Comparison of ENCODE assay signal across 14 mouse cellular contexts in the genomic region with DNA sequence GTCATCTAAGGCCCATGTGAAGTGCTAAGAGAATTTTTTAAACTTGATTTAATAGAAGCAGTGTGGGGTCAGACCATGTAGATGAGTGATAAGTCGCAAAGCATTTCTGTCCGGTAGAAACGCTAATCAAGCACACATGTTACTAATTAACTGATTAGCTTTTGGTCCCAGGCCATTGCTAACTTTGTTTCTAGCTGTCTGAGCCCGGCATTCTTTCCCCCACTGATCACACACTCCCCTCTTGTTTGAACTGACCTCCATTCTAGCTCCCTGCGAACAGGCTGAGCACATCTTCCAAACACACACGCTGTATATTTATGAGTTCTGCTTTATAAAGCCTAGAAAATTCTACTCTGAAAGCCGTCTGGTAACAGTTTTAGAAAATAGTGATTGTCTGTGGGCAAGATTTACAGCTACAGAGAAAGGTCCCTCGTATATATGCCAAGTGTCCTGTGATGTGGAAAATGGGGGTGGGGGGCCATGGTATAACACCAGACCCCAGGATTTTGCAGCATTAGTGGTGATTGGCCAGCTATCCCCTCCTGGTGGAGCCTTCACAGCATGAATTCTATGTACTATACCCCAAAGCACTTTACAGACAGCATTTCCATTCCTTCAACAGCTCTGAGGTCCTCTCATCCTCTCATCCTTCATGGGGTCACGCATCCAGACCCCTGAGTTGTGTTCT.
DNase-seq lines count a peak whose midpoint lies in the region; ATAC-seq lines count a peak whose summit lies in the region.
"Had no signal": no experiment of that assay in that cellular context is flagged by ENCODE, and none has a peak within 500 bp of the region (broad histone marks: within the 10 kb centered on the region; RNA-seq: fewer than 3 reads in every experiment).

No protein-coding gene starts in this region.

- no peaks in the 10 kb centered on the region for H3K9me3 ChIP-seq in heart, embryonic 11.5 days (replicated peaks; ENCODE audit: control insufficient read depth, low read length)
- no peaks in the 10 kb centered on the region for H3K9me3 ChIP-seq in midbrain, embryonic 12.5 days
- H3K9me3 ChIP-seq in midbrain, embryonic 13.5 days = no peaks in the 10 kb centered on the region
- no peaks in the 10 kb centered on the region for H3K9me3 ChIP-seq in kidney, embryonic 14.5 days (ENCODE audit: control insufficient read depth, low read length)
- H3K9me3 ChIP-seq: heart, embryonic 15.5 days; limb, embryonic 13.5 days had no signal

- H3K27me3 ChIP-seq in heart, embryonic 11.5 days (ENCODE audit: control insufficient read depth, insufficient read depth, low read length) = no peaks in the 10 kb centered on the region
- no peaks in the 10 kb centered on the region for H3K27me3 ChIP-seq in midbrain, embryonic 12.5 days
- no peaks in the 10 kb centered on the region; the same call in 1 of the 2 replicates for H3K27me3 ChIP-seq in midbrain, embryonic 13.5 days
- no peaks in the 10 kb centered on the region for H3K27me3 ChIP-seq in kidney, embryonic 14.5 days (ENCODE audit: control insufficient read depth, insufficient read depth, low read length)
- H3K27me3 ChIP-seq: heart, embryonic 15.5 days; limb, embryonic 13.5 days had no signal

- no peak overlapping the region for H3K9ac ChIP-seq in heart, embryonic 11.5 days (ENCODE audit: low read depth, low read length)
- no peak overlapping the region for H3K9ac ChIP-seq in midbrain, embryonic 12.5 days (replicated peaks)
- no peak overlapping the region for H3K9ac ChIP-seq in midbrain, embryonic 13.5 days (replicated peaks)
- no peak overlapping the region for H3K9ac ChIP-seq in kidney, embryonic 14.5 days (ENCODE audit: low read depth, low read length)
- H3K9ac ChIP-seq: heart, embryonic 15.5 days; limb, embryonic 13.5 days had no signal

- no peaks in the 10 kb centered on the region for H3K36me3 ChIP-seq in heart, embryonic 11.5 days (ENCODE audit: control insufficient read depth, insufficient read depth, low read length)
- no peaks in the 10 kb centered on the region for H3K36me3 ChIP-seq in midbrain, embryonic 12.5 days
- no peaks in the 10 kb centered on the region for H3K36me3 ChIP-seq in midbrain, embryonic 13.5 days
- no peaks in the 10 kb centered on the region for H3K36me3 ChIP-seq in kidney, embryonic 14.5 days (ENCODE audit: control insufficient read depth, insufficient read depth, low read length)
- H3K36me3 ChIP-seq: heart, embryonic 15.5 days; limb, embryonic 13.5 days had no signal

- ATAC-seq in heart, embryonic 11.5 days (replicated peaks; ENCODE audit: insufficient number of reproducible peaks, low FRiP score, low TSS enrichment) = no peak
- no peak for ATAC-seq in midbrain, embryonic 12.5 days (ENCODE audit: low FRiP score, low read depth)
- no peak for ATAC-seq in midbrain, embryonic 13.5 days
- ATAC-seq in kidney, embryonic 14.5 days (ENCODE audit: low FRiP score, low TSS enrichment) = peak; percentile 70; the same call in 1 of the 2 replicates

- DNase-seq in heart, postnatal 14 days = no peak
- peak; percentile 27 for DNase-seq in retina, postnatal 1 day
- DNase-seq in urinary bladder, adult 18-20 months (ENCODE audit: low spot score in 2 of 2) = no peak
- no peak for DNase-seq in gastrocnemius, postnatal 4 days (ENCODE audit: low spot score in 2 of 2)
- DNase-seq: cerebellum, adult 9-10 months; gastrocnemius, adult 2 months; lung, adult 2 months had no signal

- intact Hi-C loops in heart, postnatal 14 days (cut with DNase I) = no loop called here

- WGBS in heart, embryonic 11.5 days (ENCODE audit: insufficient replicate concordance) = 46% methylated on average over 9 of the region's 9 CpGs
- WGBS in midbrain, embryonic 12.5 days = 47% methylated on average over 9 of the region's 9 CpGs
- 47% methylated on average over 9 of the region's 9 CpGs for WGBS in midbrain, embryonic 13.5 days
- WGBS in kidney, embryonic 14.5 days = 17% methylated on average over 9 of the region's 9 CpGs

- H3K4me1 ChIP-seq in heart, embryonic 11.5 days (ENCODE audit: control insufficient read depth, insufficient read depth, low read length) = no peaks in the 10 kb centered on the region
- peaks cover 27% of the 10 kb centered on the region for H3K4me1 ChIP-seq in midbrain, embryonic 12.5 days
- H3K4me1 ChIP-seq in midbrain, embryonic 13.5 days (replicated peaks) = peaks cover 29% of the 10 kb centered on the region
- H3K4me1 ChIP-seq in kidney, embryonic 14.5 days (ENCODE audit: control insufficient read depth, insufficient read depth, low read length) = peaks cover 28% of the 10 kb centered on the region
- H3K4me1 ChIP-seq: heart, embryonic 15.5 days had no signal

- H3K27ac ChIP-seq in heart, embryonic 11.5 days (ENCODE audit: low read depth, low read length) = 0 out of 2 replicates have a peak overlapping the region, but pooled peaks have one; percentile 10
- H3K27ac ChIP-seq in midbrain, embryonic 12.5 days (replicated peaks) = 0 out of 2 replicates have a peak overlapping the region, but pooled peaks have one; percentile 42
- H3K27ac ChIP-seq in midbrain, embryonic 13.5 days = no peak overlapping the region
- H3K27ac ChIP-seq in kidney, embryonic 14.5 days (ENCODE audit: low read depth, low read length) = peak overlapping the region; percentile 68; the same call in 1 of the 2 replicates
- H3K27ac ChIP-seq: gastrocnemius, adult 2 months; heart, embryonic 15.5 days; limb, embryonic 13.5 days had no signal

- no peak overlapping the region for H3K4me2 ChIP-seq in heart, embryonic 11.5 days
- no peak overlapping the region for H3K4me2 ChIP-seq in midbrain, embryonic 12.5 days (replicated peaks)
- no peak overlapping the region for H3K4me2 ChIP-seq in midbrain, embryonic 13.5 days (replicated peaks)
- no peak overlapping the region for H3K4me2 ChIP-seq in kidney, embryonic 14.5 days (replicated peaks; ENCODE audit: low read depth, low read length)
- H3K4me2 ChIP-seq: heart, embryonic 15.5 days; limb, embryonic 13.5 days had no signal

- H3K4me3 ChIP-seq in heart, embryonic 11.5 days (ENCODE audit: low read depth, low read length) = no peak overlapping the region
- no peak overlapping the region for H3K4me3 ChIP-seq in midbrain, embryonic 12.5 days
- no peak overlapping the region for H3K4me3 ChIP-seq in midbrain, embryonic 13.5 days (replicated peaks)
- H3K4me3 ChIP-seq in kidney, embryonic 14.5 days (ENCODE audit: low read length) = no peak overlapping the region
- H3K4me3 ChIP-seq: erythroblast, embryonic 14.5 days; gastrocnemius, adult 2 months; heart, embryonic 15.5 days; limb, embryonic 13.5 days had no signal
